Mouse (Mus musculus): ENCODE data around the gene Zfp385c.

GRCm38 (mm10) chr11:100738749-100739148 is 46.5 kb upstream of the Zfp385c start:
- TF ChIP-seq GATA1 (IDR thresholded peaks at IDR 0.05; ENCODE audit: borderline replicate concordance, low read length) (no peak), FLI1 (IDR thresholded peaks at IDR 0.05; ENCODE audit: low read length) (no peak)
